Mouse (Mus musculus): ENCODE measurements around the gene Cul7.

Cul7 gene

GRCm38 (mm10) chr17:46628791-46629684, 21.1 kb upstream of the Cul7 start, which contains the start of gene Ptk7:
Gene Ptk7, minus strand, starts transcription at chr17:46629504.
- no peak for DNase-seq

- DNase-seq, result peak; percentile 33 to 59
Measured at GRCm38 (mm10) chr17:46629685-46630441, 20.3 kb upstream of the Cul7 start.

- DNase-seq, result peak; percentile 64 to 66
Measured at GRCm38 (mm10) chr17:46636831-46637523, 13.2 kb upstream of the Cul7 start.

GRCm38 (mm10) chr17:46639929-46640328, 10.2 kb upstream of the Cul7 start:
- no peak for DNase-seq

GRCm38 (mm10) chr17:46642060-46642459, 8.1 kb upstream of the Cul7 start:
- DNase-seq, result no peak

- no peak for DNase-seq
Measured at GRCm38 (mm10) chr17:46644152-46644805, 5.9 kb upstream of the Cul7 start.

- DNase-seq, result peak; percentile 93 to 94
Measured at GRCm38 (mm10) chr17:46644916-46645475, 5.1 kb upstream of the Cul7 start.

- DNase-seq, result peak; percentile 98 to 99
Measured at GRCm38 (mm10) chr17:46645561-46646321, 4.4 kb upstream of the Cul7 start, which contains the start of the genes Klc4 and Mrpl2. Gene Klc4, minus strand, starts transcription at chr17:46646022. Gene Mrpl2, plus strand, starts transcription at chr17:46646229.

GRCm38 (mm10) chr17:46646322-46646662, 3.8 kb upstream of the Cul7 start:
- DNase-seq, result no peak

GRCm38 (mm10) chr17:46647279-46647678, 2.9 kb upstream of the Cul7 start:
- no peak for DNase-seq

- DNase-seq, result no peak
Measured at GRCm38 (mm10) chr17:46648436-46648835, 1.7 kb upstream of the Cul7 start.

GRCm38 (mm10) chr17:46649811-46650210, 326 bp upstream of the Cul7 start:
- no peak for DNase-seq

- no peak for DNase-seq
Measured at GRCm38 (mm10) chr17:46651292-46651691, 1.2 kb downstream of the Cul7 start.

- no peak for DNase-seq
Measured at GRCm38 (mm10) chr17:46651755-46652547, 1.8 kb downstream of the Cul7 start.

GRCm38 (mm10) chr17:46656054-46656453, 5.9 kb downstream of the Cul7 start:
- DNase-seq, result no peak

- DNase-seq, result no peak
Measured at GRCm38 (mm10) chr17:46661351-46661750, 11.2 kb downstream of the Cul7 start.

- no peak for DNase-seq
Measured at GRCm38 (mm10) chr17:46661981-46662380, 11.8 kb downstream of the Cul7 start.

- no peak for DNase-seq
Measured at GRCm38 (mm10) chr17:46662730-46663129, 12.6 kb downstream of the Cul7 start.

- DNase-seq, result no peak
Measured at GRCm38 (mm10) chr17:46667712-46668111, 17.6 kb downstream of the Cul7 start.

- no peak for DNase-seq
Measured at GRCm38 (mm10) chr17:46669911-46670310, 19.8 kb downstream of the Cul7 start.
